Mouse (Mus musculus) forebrain, embryonic 11.5 days (tissue): ENCODE measurements at regions not wholly inside any gene's neighbourhood (a gene's known extent, or its start where the extent isn't known, plus 50 kb on each side); places are given as distances from the start of the nearest gene placed in this dataset.
A peak's percentile ranks its signal among the peaks of the same experiment; 100 is the strongest.

ENCODE experiments used
- ATAC-seq: fragments of 200-750 bp; cut with Nextera tagmentation; replicated peaks from 2 replicates; pipeline ENCODE4 v1.8.0; 2017; ENCODE audit warnings: moderate TSS enrichment; ENCODE audit not compliant: low FRiP score
- DNase-seq: peaks from one replicate; pipeline ENCODE4 v3.0.0-alpha.2; 2017; ENCODE audit warnings: low spot score
- H3K27ac ChIP-seq: fragments of 300-500 bp; sonication (generic); 2 replicates; pipeline ENCODE4 v1.5.1; 2014; ENCODE audit warnings: low read depth, low read length
- H3K27me3 ChIP-seq: fragments of 300-500 bp; sonication (generic); 2 replicates; pipeline ENCODE4 v1.6.1; 2014; ENCODE audit warnings: mild to moderate bottlenecking, low read length, mixed read lengths; ENCODE audit not compliant: control insufficient read depth, insufficient read depth
- H3K36me3 ChIP-seq: fragments of 300-500 bp; sonication (generic); 2 replicates; pipeline ENCODE4 v1.6.1; 2014; ENCODE audit warnings: mild to moderate bottlenecking, low read length, moderate library complexity, mixed read lengths; ENCODE audit not compliant: control insufficient read depth, insufficient read depth
- H3K4me1 ChIP-seq: fragments of 300-500 bp; sonication (generic); replicated peaks from 2 replicates; pipeline ENCODE4 v1.6.1; 2014; ENCODE audit warnings: low read length, mixed read lengths; ENCODE audit not compliant: control insufficient read depth, insufficient read depth
- H3K4me2 ChIP-seq: fragments of 300-500 bp; sonication (generic); 2 replicates; pipeline ENCODE4 v1.6.1; 2014; ENCODE audit warnings: low read depth, mild to moderate bottlenecking, low read length, moderate library complexity, mixed read lengths; ENCODE audit not compliant: severe bottlenecking
- H3K4me3 ChIP-seq: fragments of 300-500 bp; sonication (generic); 2 replicates; pipeline ENCODE4 v1.5.1; 2014; ENCODE audit warnings: low read depth, low read length
- H3K9ac ChIP-seq: fragments of 300-500 bp; sonication (generic); 2 replicates; pipeline ENCODE4 v1.6.1; 2014; ENCODE audit warnings: low read length
- H3K9me3 ChIP-seq: fragments of 300-500 bp; sonication (generic); 2 replicates; pipeline ENCODE4 v1.6.1; 2016; ENCODE audit warnings: low read length, mixed read lengths; ENCODE audit not compliant: control insufficient read depth
- WGBS: fragments of 180-500 bp; shearing (Covaris S2); extraction: QIAGEN DNeasy Blood & Tissue Kit; methylation state at CpG from one replicate; pipeline ENCODE4 v1.1.7; 2014; 5-methylcytosine and 5-hydroxymethylcytosine counted together

DNA sequence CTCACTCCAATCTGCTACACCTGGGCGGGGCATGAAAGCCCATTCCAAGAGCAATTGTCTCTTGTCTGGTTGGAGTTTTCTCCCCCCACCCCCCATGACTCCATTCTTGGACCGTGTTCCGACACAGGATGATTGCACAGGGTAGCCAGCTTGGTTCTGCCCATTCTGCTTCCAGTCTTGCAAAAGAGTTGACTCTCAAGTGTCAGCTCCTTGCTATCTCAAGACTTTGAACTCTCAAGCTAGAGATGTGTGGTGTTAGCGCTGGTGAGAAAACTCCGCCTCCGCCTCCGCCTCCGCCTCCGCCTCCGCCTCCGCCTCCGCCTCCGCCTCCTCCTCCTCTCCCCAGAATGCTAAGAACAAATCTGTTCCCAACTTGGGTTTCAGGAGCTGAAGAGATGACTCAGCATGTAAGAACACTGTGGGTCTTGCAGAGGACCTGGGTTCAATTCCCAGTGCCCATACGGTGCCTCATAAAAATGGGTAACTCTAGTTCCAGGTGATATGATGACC is 135.1 kb downstream of the Bcat1 start:
- no peaks in the 10 kb centered on the region; the same call in none of the 2 replicates for H3K4me1 ChIP-seq
- no peaks in the 10 kb centered on the region for H3K36me3 ChIP-seq
- H3K4me3 ChIP-seq, result no peak overlapping the region
- no peaks in the 10 kb centered on the region for H3K9me3 ChIP-seq
- no peak overlapping the region for H3K27ac ChIP-seq
- ATAC-seq (no peak), DNase-seq (no peak)
- WGBS, result 94% methylated on average over 14 of the region's 14 CpGs
- H3K4me2 ChIP-seq, result no peak overlapping the region
- H3K27me3 ChIP-seq, result no peaks in the 10 kb centered on the region
- H3K9ac ChIP-seq, result no peak overlapping the region

DNA sequence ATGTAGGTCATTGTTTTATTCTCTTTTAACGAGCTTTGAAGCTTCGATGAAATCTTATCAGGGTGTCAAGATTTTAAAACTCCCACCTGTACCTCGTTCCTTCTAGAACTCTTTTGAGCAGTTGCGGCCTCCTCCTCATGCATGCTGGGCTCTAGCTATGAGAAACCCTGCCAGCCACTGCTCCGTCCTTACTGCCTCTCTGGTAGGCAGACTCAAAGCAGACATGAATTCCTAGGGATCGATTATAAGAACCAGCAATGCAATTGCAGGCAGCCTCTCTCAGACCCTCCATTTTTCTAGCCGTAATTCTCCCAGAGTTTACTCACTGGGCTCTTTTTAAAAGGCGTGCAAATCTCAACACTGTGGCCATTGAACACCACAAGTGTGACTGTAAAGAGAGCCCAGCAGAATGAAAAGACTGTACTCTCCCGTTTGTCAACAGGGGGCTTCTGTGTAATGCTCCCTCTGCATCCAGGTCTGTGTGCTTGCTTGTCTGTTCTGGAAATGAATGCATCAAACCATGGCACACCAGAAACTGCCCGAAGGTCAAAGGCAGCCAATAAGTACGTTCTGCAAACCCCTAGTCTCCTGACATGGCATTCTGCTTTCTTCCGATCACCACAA is 137.3 kb downstream of the Bcat1 start:
- H3K4me3 ChIP-seq, result no peak overlapping the region
- no peaks in the 10 kb centered on the region for H3K27me3 ChIP-seq
- H3K9ac ChIP-seq, result no peak overlapping the region
- no peak overlapping the region for H3K4me2 ChIP-seq
- H3K4me1 ChIP-seq, result no peaks in the 10 kb centered on the region
- no peak for ATAC-seq
- WGBS, result 77% methylated on average over 12 of the region's 12 CpGs
- H3K36me3 ChIP-seq, result no peaks in the 10 kb centered on the region
- H3K27ac ChIP-seq, result no peak overlapping the region
- no peak for DNase-seq
- H3K9me3 ChIP-seq, result no peaks in the 10 kb centered on the region

DNA sequence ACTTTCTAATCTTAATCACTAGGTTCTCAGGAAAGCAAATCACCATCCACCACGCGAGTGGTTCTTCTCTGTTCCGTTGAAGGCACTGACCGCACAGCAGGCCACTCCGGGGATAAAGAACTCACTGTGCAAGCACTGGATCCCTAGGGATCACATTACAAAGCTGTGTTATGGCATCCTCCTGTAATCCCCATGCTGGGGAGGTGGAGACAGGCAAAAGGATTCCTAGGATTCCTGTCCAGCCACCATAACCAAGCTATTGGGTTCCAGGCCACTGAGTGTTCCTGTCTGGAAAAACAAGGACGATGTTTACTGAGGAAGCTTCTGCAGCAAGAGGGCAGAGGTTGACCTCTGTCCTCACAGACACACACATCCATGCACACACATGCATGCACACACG is 138.8 kb downstream of the Bcat1 start:
- no peaks in the 10 kb centered on the region for H3K36me3 ChIP-seq
- no peak overlapping the region for H3K9ac ChIP-seq
- H3K9me3 ChIP-seq, result peaks cover 3% of the 10 kb centered on the region; the same call in 1 of the 2 replicates
- no peaks in the 10 kb centered on the region for H3K27me3 ChIP-seq
- no peak for DNase-seq
- 60% methylated on average over 7 of the region's 7 CpGs for WGBS
- no peak overlapping the region for H3K4me3 ChIP-seq
- H3K27ac ChIP-seq, result no peak overlapping the region
- no peak for ATAC-seq
- H3K4me1 ChIP-seq, result no peaks in the 10 kb centered on the region
- H3K4me2 ChIP-seq, result no peak overlapping the region

DNA sequence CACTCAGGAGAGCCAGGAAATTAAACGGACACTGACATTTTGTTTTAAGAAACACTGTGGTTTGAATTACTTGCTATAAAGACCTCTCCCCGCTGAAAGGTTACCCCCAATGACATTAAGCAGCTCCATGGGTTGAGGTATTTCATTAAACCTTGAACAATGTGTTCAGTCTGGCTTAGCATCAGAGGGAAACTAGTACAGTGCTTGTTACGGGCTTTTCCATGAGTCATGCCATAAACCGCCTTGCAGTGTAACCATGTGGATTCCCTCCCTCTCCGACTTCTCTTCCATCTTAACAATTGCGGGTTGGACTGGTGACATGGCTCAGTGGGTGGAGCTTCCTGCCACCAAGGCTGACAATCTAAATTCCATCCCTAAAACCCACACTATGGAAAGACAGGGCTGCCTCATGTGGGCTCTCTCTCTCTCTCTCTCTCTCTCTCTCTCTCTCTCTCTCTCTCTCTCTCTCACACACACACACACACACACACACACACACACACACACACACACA is 142.2 kb downstream of the Bcat1 start:
- no peak overlapping the region for H3K4me3 ChIP-seq
- 0 out of 2 replicates have a peak, but pooled peaks cover 2% of the 10 kb centered on the region for H3K4me1 ChIP-seq
- no peaks in the 10 kb centered on the region for H3K36me3 ChIP-seq
- no peak for DNase-seq
- WGBS, result 82% methylated on average over 6 of the region's 6 CpGs
- no peak overlapping the region for H3K27ac ChIP-seq
- H3K4me2 ChIP-seq, result no peak overlapping the region
- peaks cover 3% of the 10 kb centered on the region; the same call in 1 of the 2 replicates for H3K9me3 ChIP-seq
- no peak for ATAC-seq
- no peaks in the 10 kb centered on the region for H3K27me3 ChIP-seq
- no peak overlapping the region for H3K9ac ChIP-seq

DNA sequence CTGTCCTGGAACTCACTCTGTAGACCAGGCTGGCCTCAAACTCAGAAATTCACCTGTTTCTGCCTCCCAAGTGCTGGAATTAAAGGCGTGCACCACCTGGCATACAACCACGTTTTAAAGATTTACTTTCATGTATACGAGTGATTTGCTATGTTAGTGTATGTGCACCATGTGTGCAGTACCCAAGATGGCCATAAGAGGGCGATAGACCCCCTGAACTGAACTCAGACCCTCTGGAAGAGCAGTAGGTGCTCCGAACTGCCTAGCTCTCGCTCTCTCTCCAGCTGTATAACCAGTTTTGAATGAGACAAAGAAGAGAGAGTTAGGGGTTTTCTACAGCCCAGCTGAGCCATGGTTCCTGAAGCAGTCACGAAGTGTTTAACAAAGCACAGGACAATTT is 143.6 kb downstream of the Bcat1 start:
- no peak overlapping the region for H3K4me2 ChIP-seq
- H3K27me3 ChIP-seq, result no peaks in the 10 kb centered on the region
- ATAC-seq, result no peak
- WGBS, result 88% methylated on average over 7 of the region's 7 CpGs
- no peak overlapping the region for H3K27ac ChIP-seq
- no peak overlapping the region for H3K4me3 ChIP-seq
- H3K4me1 ChIP-seq, result 0 out of 2 replicates have a peak, but pooled peaks cover 2% of the 10 kb centered on the region
- no peak for DNase-seq
- H3K36me3 ChIP-seq, result no peaks in the 10 kb centered on the region
- peaks cover 3% of the 10 kb centered on the region; the same call in 1 of the 2 replicates for H3K9me3 ChIP-seq
- no peak overlapping the region for H3K9ac ChIP-seq

DNA sequence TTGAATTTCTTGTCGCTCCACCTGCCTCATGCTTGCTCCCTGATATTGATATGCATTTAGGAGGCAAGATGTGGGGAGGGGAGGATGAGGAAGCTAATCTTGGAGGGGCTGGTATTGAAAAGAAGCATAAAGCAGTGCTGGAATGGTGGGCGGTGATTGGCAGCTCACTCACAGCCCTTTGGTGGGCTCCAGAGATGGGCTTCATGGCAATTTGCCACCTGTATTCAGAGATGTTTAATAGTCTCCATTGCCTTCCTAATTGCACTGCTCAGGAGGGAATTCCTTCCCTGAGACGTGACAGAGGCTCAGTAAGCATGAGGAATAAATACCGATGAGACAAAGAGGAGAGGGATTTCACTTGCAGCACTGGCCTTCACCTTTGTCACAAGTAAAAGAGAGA is 146.0 kb downstream of the Bcat1 start:
- H3K27ac ChIP-seq, result no peak overlapping the region
- no peak overlapping the region for H3K4me2 ChIP-seq
- H3K36me3 ChIP-seq, result no peaks in the 10 kb centered on the region
- H3K4me3 ChIP-seq, result no peak overlapping the region
- H3K9ac ChIP-seq, result no peak overlapping the region
- DNase-seq (no peak), ATAC-seq (0 out of 2 replicates have a peak, but pooled peaks have one; percentile 53)
- H3K9me3 ChIP-seq, result peaks cover 3% of the 10 kb centered on the region; the same call in 1 of the 2 replicates
- 0 out of 2 replicates have a peak, but pooled peaks cover 2% of the 10 kb centered on the region for H3K4me1 ChIP-seq
- 66% methylated on average over 4 of the region's 4 CpGs for WGBS
- no peaks in the 10 kb centered on the region for H3K27me3 ChIP-seq

DNA sequence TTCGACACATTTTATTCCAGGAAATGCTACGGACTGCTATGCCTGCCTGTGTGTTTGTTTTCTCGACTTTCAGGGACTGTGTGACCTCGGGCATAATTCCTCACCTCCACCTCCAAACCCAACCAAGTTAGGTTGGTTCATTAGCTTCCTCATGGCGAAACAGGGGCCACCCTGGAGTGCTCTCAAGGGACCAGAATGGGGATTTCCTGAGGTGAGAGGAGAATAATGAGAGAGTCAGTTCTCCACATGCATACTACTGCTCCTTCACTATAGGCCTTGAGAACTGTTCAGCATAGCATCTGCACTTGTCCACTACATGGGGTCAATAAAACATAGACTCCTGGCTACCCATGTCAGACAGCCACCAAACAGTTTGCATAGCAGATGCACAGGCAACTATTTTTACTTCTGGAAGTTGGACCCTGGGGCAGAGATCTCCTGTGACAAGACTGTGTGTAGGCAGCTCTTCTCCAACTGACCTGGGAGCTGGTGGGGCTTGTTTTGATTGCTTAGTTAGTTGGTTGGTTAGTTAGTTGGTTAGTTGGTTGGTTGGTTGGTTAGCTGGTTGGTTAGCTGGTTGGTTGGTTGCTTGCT is 146.6 kb downstream of the Bcat1 start:
- H3K27me3 ChIP-seq, result no peaks in the 10 kb centered on the region
- no peak overlapping the region for H3K9ac ChIP-seq
- no peak for DNase-seq
- H3K36me3 ChIP-seq, result no peaks in the 10 kb centered on the region
- H3K4me1 ChIP-seq, result 0 out of 2 replicates have a peak, but pooled peaks cover 2% of the 10 kb centered on the region
- 89% methylated on average over 5 of the region's 5 CpGs for WGBS
- H3K9me3 ChIP-seq, result peaks cover 3% of the 10 kb centered on the region; the same call in 1 of the 2 replicates
- no peak overlapping the region for H3K4me2 ChIP-seq
- H3K27ac ChIP-seq, result no peak overlapping the region
- no peak overlapping the region for H3K4me3 ChIP-seq
- ATAC-seq, result no peak

DNA sequence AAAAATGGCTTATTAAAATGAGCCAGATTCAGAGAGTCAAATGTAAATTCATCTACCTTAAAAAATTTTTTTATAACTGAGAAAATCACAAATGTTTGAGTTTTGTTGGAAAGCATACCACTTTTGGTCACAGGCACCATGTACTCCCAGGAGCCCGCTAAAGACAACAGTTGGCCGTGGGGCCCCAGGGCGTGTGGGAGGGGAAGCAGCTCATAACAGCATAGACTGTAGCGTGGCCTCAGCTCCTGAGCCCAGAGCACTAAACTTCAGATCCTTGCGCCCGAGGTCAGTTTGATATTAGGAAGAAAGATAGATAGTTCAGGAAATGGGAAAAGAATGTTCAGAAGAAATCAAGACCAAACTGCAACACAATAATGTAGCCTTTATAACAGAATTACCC is 145.8 kb upstream of the Sox5 start:
- Histone ChIP-seq H3K27me3 (no peaks in the 10 kb centered on the region), H3K36me3 (no peaks in the 10 kb centered on the region), H3K9ac (no peak overlapping the region), H3K4me1 (0 out of 2 replicates have a peak, but pooled peaks cover 2% of the 10 kb centered on the region), H3K27ac (no peak overlapping the region), H3K4me2 (no peak overlapping the region), H3K9me3 (peaks cover 3% of the 10 kb centered on the region; the same call in 1 of the 2 replicates), H3K4me3 (no peak overlapping the region)
- DNase-seq (no peak), ATAC-seq (no peak)
- WGBS, result 85% methylated on average over 6 of the region's 6 CpGs
